Mouse (Mus musculus) frontal cortex, adult (tissue): ENCODE measurements at regions not wholly inside any gene's neighbourhood (a gene's known extent, or its start where the extent isn't known, plus 50 kb on each side); places are given as distances from the start of the nearest gene placed in this dataset.

Experiments used
- ATAC-seq: cut with Nextera tagmentation; 2 replicates; pipeline ENCODE4 v1.9.2; 2017; ENCODE audit warnings: mild to moderate bottlenecking, moderate library complexity, mixed read lengths; ENCODE audit not compliant: low TSS enrichment

- no peak for ATAC-seq
Measured at GRCm38 (mm10) chr4:150769043-150769442, 84.7 kb upstream of the Errfi1 start.

GRCm38 (mm10) chr4:150758467-150759237, 95.1 kb upstream of the Errfi1 start:
- ATAC-seq, result no peak

- peak; percentile 52; the same call in 1 of the 2 replicates for ATAC-seq
Measured at GRCm38 (mm10) chr4:150757815-150758426, 95.8 kb upstream of the Errfi1 start.

- ATAC-seq, result no peak
Measured at GRCm38 (mm10) chr4:150757291-150757741, 96.4 kb upstream of the Errfi1 start.

GRCm38 (mm10) chr4:150755446-150755845, 98.3 kb upstream of the Errfi1 start:
- no peak for ATAC-seq

GRCm38 (mm10) chr4:150752151-150752550, 100.2 kb upstream of the Slc45a1 start:
- ATAC-seq, result no peak

- ATAC-seq, result peak; percentile 79
Measured at GRCm38 (mm10) chr4:150750445-150751213, 98.7 kb upstream of the Slc45a1 start.

- ATAC-seq, result no peak
Measured at GRCm38 (mm10) chr4:150749066-150749465, 97.1 kb upstream of the Slc45a1 start.

GRCm38 (mm10) chr4:150748099-150749000, 96.4 kb upstream of the Slc45a1 start:
- no peak for ATAC-seq

GRCm38 (mm10) chr4:150746430-150746923, 94.5 kb upstream of the Slc45a1 start:
- no peak for ATAC-seq

- ATAC-seq, result peak; percentile 53; the same call in 1 of the 2 replicates
Measured at GRCm38 (mm10) chr4:150745529-150746429, 93.8 kb upstream of the Slc45a1 start.

- ATAC-seq, result no peak
Measured at GRCm38 (mm10) chr4:150743508-150743907, 91.5 kb upstream of the Slc45a1 start.

- no peak for ATAC-seq
Measured at GRCm38 (mm10) chr4:150743103-150743502, 91.1 kb upstream of the Slc45a1 start.

GRCm38 (mm10) chr4:150741810-150742209, 89.8 kb upstream of the Slc45a1 start:
- no peak for ATAC-seq

GRCm38 (mm10) chr4:150740167-150740566, 88.2 kb upstream of the Slc45a1 start:
- ATAC-seq, result no peak

- no peak for ATAC-seq
Measured at GRCm38 (mm10) chr4:150738736-150739135, 86.8 kb upstream of the Slc45a1 start.

- no peak for ATAC-seq
Measured at GRCm38 (mm10) chr4:150730061-150730812, 78.3 kb upstream of the Slc45a1 start.

- ATAC-seq, result no peak
Measured at GRCm38 (mm10) chr4:150726539-150726938, 74.6 kb upstream of the Slc45a1 start.

- ATAC-seq, result no peak
Measured at GRCm38 (mm10) chr4:150726136-150726480, 74.1 kb upstream of the Slc45a1 start.
